Mouse (Mus musculus) kidney, adult 2 months (tissue): ENCODE measurements around the gene Slc35g3. TPM values are rescaled to one million over a fixed set of nuclear protein-coding genes. Genes with fewer than 3 reads are reported as not detected.

ENCODE experiments used
- DNase-seq: peaks from one replicate; pipeline ENCODE4 v3.0.0; 2021
- H3K27ac ChIP-seq: fragments of 200-500 bp; 2 replicates; pipeline ENCODE4 v1.5.1; 2012; ENCODE audit warnings: low read depth, low read length, control low read depth, inconsistent platforms; ENCODE audit not compliant: insufficient read depth
- H3K27me3 ChIP-seq: fragments of 200-500 bp; replicated peaks from 2 replicates; pipeline ENCODE4 v1.6.1; 2012; ENCODE audit warnings: mild to moderate bottlenecking, moderate library complexity, low read length, inconsistent platforms; ENCODE audit not compliant: control insufficient read depth, insufficient read depth
- H3K36me3 ChIP-seq: fragments of 200-500 bp; 2 replicates; pipeline ENCODE4 v1.6.1; 2012; ENCODE audit warnings: mild to moderate bottlenecking, moderate library complexity, low read length, inconsistent platforms; ENCODE audit not compliant: control insufficient read depth, insufficient read depth
- H3K4me1 ChIP-seq: fragments of 200-500 bp; 2 replicates; pipeline ENCODE4 v1.6.1; 2011; ENCODE audit warnings: low read length; ENCODE audit not compliant: control insufficient read depth, insufficient read depth
- H3K4me3 ChIP-seq: fragments of 200-500 bp; 2 replicates; pipeline ENCODE4 v1.5.1; 2011; ENCODE audit warnings: mild to moderate bottlenecking, low read depth, low read length, control low read depth; ENCODE audit not compliant: insufficient read depth
- CTCF ChIP-seq: fragments of 200-500 bp; conservative IDR thresholded peaks from 2 replicates; pipeline ENCODE4 v1.5.1; 2011; ENCODE audit warnings: low read depth, mild to moderate bottlenecking, control low read depth, low read length, moderate library complexity, mixed read lengths; ENCODE audit not compliant: insufficient read depth, insufficient read length
- POLR2A ChIP-seq: fragments of 200-500 bp; IDR thresholded peaks from one replicate; pipeline ENCODE4 v1.6.1; 2011; ENCODE audit warnings: low read depth, low read length, control low read depth
- whole genome bisulfite sequencing: fragments of 180-500 bp; shearing (Covaris S2); methylation state at CpG from one replicate; pipeline ENCODE4 v1.1.7; 2018; 5-methylcytosine and 5-hydroxymethylcytosine counted together
- polyA plus RNA-seq: library from polyadenylated mRNA; depleted of rRNA; stranded (reverse); fragments of >200 nt; gene quantifications from 2 replicates; pipeline ENCODE4 v1.2.3, GENCODE M21; 2012

Gene Slc35g3
- polyA plus RNA-seq, 1 experiment = 0.05 TPM

- DNase-seq = no peak
- Histone ChIP-seq H3K27ac (no peak overlapping the region), H3K36me3 (no peaks in the 10 kb centered on the region), H3K27me3 (no peaks in the 10 kb centered on the region), H3K4me3 (no peak overlapping the region), H3K4me1 (no peaks in the 10 kb centered on the region)
- TF ChIP-seq POLR2A (no peak), CTCF (no peak)
- 72% methylated on average over 10 of the region's 10 CpGs for WGBS
Observed at GRCm38 (mm10) chr11:69775716-69776115, 13.9 kb upstream of the Slc35g3 start.

- DNase-seq = no peak
- TF ChIP-seq POLR2A (no peak), CTCF (no peak)
- no peaks in the 10 kb centered on the region for H3K4me1 ChIP-seq
- H3K36me3 ChIP-seq = no peaks in the 10 kb centered on the region
- no peak overlapping the region for H3K4me3 ChIP-seq
- no peak overlapping the region for H3K27ac ChIP-seq
- 63% methylated on average over 5 of the region's 5 CpGs for WGBS
- H3K27me3 ChIP-seq = no peaks in the 10 kb centered on the region
Observed at GRCm38 (mm10) chr11:69774961-69775360, 13.2 kb upstream of the Slc35g3 start.

GRCm38 (mm10) chr11:69767625-69767909, 5.8 kb upstream of the Slc35g3 start:
- no peaks in the 10 kb centered on the region for H3K27me3 ChIP-seq
- TF ChIP-seq POLR2A = no peak
- no peak for TF ChIP-seq CTCF
- H3K27ac ChIP-seq = no peak overlapping the region; the same call in none of the 2 replicates
- H3K36me3 ChIP-seq = no peaks in the 10 kb centered on the region
- no peak overlapping the region for H3K4me3 ChIP-seq
- 34% methylated on average over 4 of the region's 4 CpGs for WGBS
- H3K4me1 ChIP-seq = peaks cover 10% of the 10 kb centered on the region
- peak; percentile 28 for DNase-seq

GRCm38 (mm10) chr11:69766872-69767624, 5.3 kb upstream of the Slc35g3 start:
- whole genome bisulfite sequencing = 46% methylated on average over 13 of the region's 13 CpGs
- Histone ChIP-seq H3K27ac (peak overlapping the region; percentile 58), H3K4me3 (peak overlapping the region; percentile 41; the same call in 1 of the 2 replicates), H3K27me3 (no peaks in the 10 kb centered on the region), H3K36me3 (no peaks in the 10 kb centered on the region), H3K4me1 (peaks cover 10% of the 10 kb centered on the region)
- TF ChIP-seq CTCF (no peak), POLR2A (no peak)
- no peak for DNase-seq

GRCm38 (mm10) chr11:69766126-69766609, 4.4 kb upstream of the Slc35g3 start:
- under 1% methylated on average over 37 of the region's 37 CpGs for WGBS
- TF ChIP-seq POLR2A = no peak
- no peak for TF ChIP-seq CTCF
- Histone ChIP-seq H3K36me3 (no peaks in the 10 kb centered on the region), H3K27me3 (no peaks in the 10 kb centered on the region), H3K4me3 (peak overlapping the region; percentile 82), H3K4me1 (peaks cover 10% of the 10 kb centered on the region), H3K27ac (peak overlapping the region; percentile 68)
- peak; percentile 70 for DNase-seq

GRCm38 (mm10) chr11:69765221-69766125, 3.7 kb upstream of the Slc35g3 start, which contains the start of gene Zbtb4:
Gene Zbtb4, plus strand, starts transcription at chr11:69765912.
- DNase-seq = peak; percentile 51
- Histone ChIP-seq H3K4me3 (peak within 1 kb of the TSS; percentile 82), H3K27ac (peak within 1 kb of the TSS; percentile 79), H3K27me3 (no peaks in the 10 kb centered on the region), H3K4me1 (peaks cover 10% of the 10 kb centered on the region), H3K36me3 (no peaks in the 10 kb centered on the region)
- WGBS = 18% methylated on average over 45 of the region's 55 CpGs
- no peak for TF ChIP-seq CTCF
- TF ChIP-seq POLR2A = no peak

GRCm38 (mm10) chr11:69763551-69763950, 1.8 kb upstream of the Slc35g3 start:
- Histone ChIP-seq H3K27ac (no peak overlapping the region), H3K4me3 (no peak overlapping the region), H3K4me1 (peaks cover 14% of the 10 kb centered on the region), H3K36me3 (no peaks in the 10 kb centered on the region), H3K27me3 (no peaks in the 10 kb centered on the region)
- DNase-seq = no peak
- TF ChIP-seq POLR2A (no peak), CTCF (peak; percentile 34)
- WGBS = 78% methylated on average over 7 of the region's 7 CpGs
